Mouse (Mus musculus) limb, embryonic 11.5 days (tissue): Measurements from ENCODE around the gene 1700067K01Rik. TPM values are rescaled to one million over a fixed set of nuclear protein-coding genes. Genes with fewer than 3 reads are reported as not detected.
"Not testable (repeated sequence)": the region's sequence is repeated elsewhere in the genome, so short reads cannot be mapped to it uniquely, and the experiment has no call there.

Experiments
- ATAC-seq: fragments of 200-750 bp; cut with Nextera tagmentation; 2 replicates; pipeline ENCODE4 v1.8.0; 2017; ENCODE audit warnings: low read depth; ENCODE audit not compliant: insufficient number of reproducible peaks, low FRiP score, low TSS enrichment
- DNase-seq: peaks from one replicate; pipeline ENCODE4 v3.0.0-alpha.2; 2015; ENCODE audit warnings: low spot score
- H3K27ac ChIP-seq: fragments of 300-500 bp; sonication (generic); replicated peaks from 2 replicates; pipeline ENCODE4 v1.5.1; 2014; ENCODE audit warnings: low read depth, mild to moderate bottlenecking, low read length
- H3K27me3 ChIP-seq: fragments of 300-500 bp; sonication (generic); 2 replicates; pipeline ENCODE4 v1.6.1; 2014; ENCODE audit warnings: mild to moderate bottlenecking, low read length, mixed read lengths; ENCODE audit not compliant: control insufficient read depth, insufficient read depth
- H3K36me3 ChIP-seq: fragments of 300-500 bp; sonication (generic); 2 replicates; pipeline ENCODE4 v1.6.1; 2014; ENCODE audit warnings: mild to moderate bottlenecking, low read length, moderate library complexity, mixed read lengths; ENCODE audit not compliant: control insufficient read depth, insufficient read depth
- H3K4me1 ChIP-seq: fragments of 300-500 bp; sonication (generic); 2 replicates; pipeline ENCODE4 v1.6.1; 2014; ENCODE audit warnings: low read length, mixed read lengths; ENCODE audit not compliant: control insufficient read depth, insufficient read depth
- H3K4me2 ChIP-seq: fragments of 300-500 bp; sonication (generic); 2 replicates; pipeline ENCODE4 v1.6.1; 2014; ENCODE audit warnings: low read depth, mild to moderate bottlenecking, moderate library complexity; ENCODE audit not compliant: severe bottlenecking
- H3K4me3 ChIP-seq: fragments of 300-500 bp; sonication (generic); 2 replicates; pipeline ENCODE4 v1.5.1; 2014; ENCODE audit warnings: low read depth, low read length
- H3K9ac ChIP-seq: fragments of 300-500 bp; sonication (generic); 2 replicates; pipeline ENCODE4 v1.6.1; 2014; ENCODE audit warnings: mild to moderate bottlenecking, low read length
- H3K9me3 ChIP-seq: fragments of 300-500 bp; sonication (generic); 2 replicates; pipeline ENCODE4 v1.6.1; 2016; ENCODE audit warnings: low read length; ENCODE audit not compliant: control insufficient read depth
- WGBS: fragments of 180-500 bp; shearing (Covaris S2); extraction: QIAGEN DNeasy Blood & Tissue Kit; methylation state at CpG from one replicate; pipeline ENCODE4 v1.1.7; 2014; 5-methylcytosine and 5-hydroxymethylcytosine counted together
- polyA plus RNA-seq: library from polyadenylated mRNA; unstranded; fragments of >200 nt; fragmentation: Nextera tagmentation; extraction: Ambion mirVana; gene quantifications from 2 replicates; pipeline ENCODE4 v1.2.1, GENCODE M21; 2014

Gene 1700067K01Rik
- polyA plus RNA-seq, 1 experiment from 2014 or later = 1.2 TPM

DNA sequence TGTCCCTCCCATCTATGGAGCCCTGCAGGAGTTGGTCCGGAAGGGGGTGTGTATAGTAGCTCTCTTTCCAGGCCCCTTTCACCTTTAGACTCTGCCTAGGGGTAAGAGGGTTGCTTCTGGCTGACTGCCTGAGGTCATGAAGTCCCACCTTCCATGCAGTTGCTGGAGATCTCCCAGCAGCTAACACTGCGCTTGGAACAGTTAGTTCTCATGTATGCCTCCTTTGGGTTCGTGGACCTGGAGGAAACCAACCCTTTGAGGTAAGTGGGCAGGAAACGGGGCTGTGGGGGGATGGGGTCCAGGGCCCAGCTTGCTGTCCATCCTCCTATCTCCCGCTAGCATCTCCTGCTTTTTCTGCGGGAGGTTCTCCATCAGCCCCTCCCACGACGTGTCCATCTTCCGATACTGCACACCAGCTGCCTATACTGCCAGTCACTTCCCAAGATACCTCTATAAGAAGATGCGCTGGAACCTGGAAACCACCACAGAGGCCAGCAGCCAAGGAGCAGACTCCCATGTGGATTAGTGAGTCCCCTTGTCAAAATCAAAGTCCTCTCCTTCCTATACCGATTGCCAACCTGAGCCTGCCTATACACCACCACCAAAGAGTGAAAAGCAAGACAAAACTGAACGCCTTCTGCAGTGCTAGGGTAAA lies 1.8 kb downstream of the 1700067K01Rik start:
- 71% methylated on average over 12 of the region's 12 CpGs for WGBS

GRCm38 (mm10) chr8:84003612-84004246 lies 2.4 kb downstream of the 1700067K01Rik start:
- Histone ChIP-seq H3K4me1 (peaks cover 18% of the 10 kb centered on the region), H3K9ac (no peak overlapping the region; the same call in 1 of the 2 replicates), H3K9me3 (no peaks in the 10 kb centered on the region), H3K4me2 (peak overlapping the region; percentile 76), H3K4me3 (peak overlapping the region; percentile 40), H3K36me3 (peaks cover 5% of the 10 kb centered on the region; the same call in 1 of the 2 replicates), H3K27ac (no peak overlapping the region), H3K27me3 (0 out of 2 replicates have a peak, but pooled peaks cover 6% of the 10 kb centered on the region)
- 75% methylated on average over 6 of the region's 6 CpGs for WGBS
- ATAC-seq = no peak
- no peak for DNase-seq

More for the DNA sequence above, 1.8 kb downstream of the 1700067K01Rik start:
- Histone ChIP-seq H3K4me2 (no peak overlapping the region), H3K4me1 (peaks cover 18% of the 10 kb centered on the region), H3K9ac (no peak overlapping the region), H3K4me3 (no peak overlapping the region), H3K27ac (no peak overlapping the region), H3K27me3 (0 out of 2 replicates have a peak, but pooled peaks cover 6% of the 10 kb centered on the region), H3K9me3 (no peaks in the 10 kb centered on the region), H3K36me3 (peaks cover 5% of the 10 kb centered on the region; the same call in 1 of the 2 replicates)
- ATAC-seq (no peak), DNase-seq (no peak)

GRCm38 (mm10) chr8:84004533-84005201 lies 3.4 kb downstream of the 1700067K01Rik start:
- 0 out of 2 replicates have a peak, but pooled peaks cover 6% of the 10 kb centered on the region for H3K27me3 ChIP-seq
- peak overlapping the region; percentile 49; the same call in 1 of the 2 replicates for H3K27ac ChIP-seq
- peaks cover 1% of the 10 kb centered on the region; the same call in 1 of the 2 replicates for H3K36me3 ChIP-seq
- H3K4me2 ChIP-seq = peak overlapping the region; percentile 76
- ATAC-seq (peak; percentile 77), DNase-seq (peak; percentile 94)
- peaks cover 9% of the 10 kb centered on the region for H3K4me1 ChIP-seq
- WGBS = 1% methylated on average over 30 of the region's 30 CpGs
- H3K9me3 ChIP-seq = no peaks in the 10 kb centered on the region
- peak overlapping the region; percentile 60 for H3K9ac ChIP-seq
- peak overlapping the region; percentile 40 for H3K4me3 ChIP-seq

DNA sequence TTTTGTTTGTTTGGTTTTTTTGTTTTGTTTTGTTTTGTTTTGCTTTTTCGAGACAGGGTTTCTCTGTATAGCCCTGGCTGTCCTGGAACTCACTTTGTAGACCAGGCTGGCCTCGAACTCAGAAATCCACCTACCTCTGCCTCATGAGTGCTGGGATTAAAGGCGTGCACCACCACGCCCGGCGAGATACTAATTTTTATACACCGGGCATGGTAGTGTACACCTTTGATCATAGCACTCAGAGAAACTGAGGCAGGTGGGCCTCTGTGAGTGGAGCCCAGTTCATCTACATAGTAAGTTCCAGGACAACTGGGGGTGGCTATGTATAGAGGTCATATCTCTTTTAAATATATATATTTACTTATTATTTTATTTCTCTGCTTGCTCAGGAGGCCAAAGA lies 4.2 kb downstream of the 1700067K01Rik start:
- not testable (repeated sequence) for H3K4me3 ChIP-seq, H3K9ac ChIP-seq, H3K9me3 ChIP-seq, H3K36me3 ChIP-seq, H3K27me3 ChIP-seq, ATAC-seq, H3K27ac ChIP-seq, H3K4me2 ChIP-seq, DNase-seq
- WGBS = 94% methylated on average over 7 of the region's 7 CpGs
- peaks cover 11% of the 10 kb centered on the region for H3K4me1 ChIP-seq

GRCm38 (mm10) chr8:84008362-84008761 lies 7.1 kb downstream of the 1700067K01Rik start:
- H3K27ac ChIP-seq = no peak overlapping the region
- no peak overlapping the region for H3K4me3 ChIP-seq
- peaks cover 27% of the 10 kb centered on the region for H3K4me1 ChIP-seq
- DNase-seq (no peak), ATAC-seq (no peak)
- H3K9me3 ChIP-seq = no peaks in the 10 kb centered on the region
- H3K27me3 ChIP-seq = peaks cover 34% of the 10 kb centered on the region
- no peak overlapping the region for H3K4me2 ChIP-seq
- 36% methylated on average over 7 of the region's 7 CpGs for whole genome bisulfite sequencing
- no peak overlapping the region for H3K9ac ChIP-seq
- no peaks in the 10 kb centered on the region for H3K36me3 ChIP-seq

GRCm38 (mm10) chr8:84009876-84010275 lies 8.6 kb downstream of the 1700067K01Rik start:
- Histone ChIP-seq H3K4me1 (peaks cover 23% of the 10 kb centered on the region), H3K27ac (no peak overlapping the region), H3K9me3 (no peaks in the 10 kb centered on the region), H3K4me2 (no peak overlapping the region), H3K36me3 (no peaks in the 10 kb centered on the region), H3K27me3 (peaks cover 36% of the 10 kb centered on the region), H3K9ac (no peak overlapping the region), H3K4me3 (no peak overlapping the region)
- ATAC-seq = no peak
- DNase-seq = peak; percentile 95
- WGBS = under 1% methylated on average over 11 of the region's 11 CpGs

GRCm38 (mm10) chr8:84010625-84011611 lies 9.6 kb downstream of the 1700067K01Rik start:
- H3K9ac ChIP-seq = peak overlapping the region; percentile 56
- H3K27me3 ChIP-seq = peaks cover 36% of the 10 kb centered on the region
- ATAC-seq (no peak; the same call in 1 of the 2 replicates), DNase-seq (peak; percentile 82)
- peak overlapping the region; percentile 49 for H3K4me3 ChIP-seq
- H3K4me1 ChIP-seq = peaks cover 23% of the 10 kb centered on the region
- peak overlapping the region; percentile 93 for H3K4me2 ChIP-seq
- H3K27ac ChIP-seq = no peak overlapping the region
- H3K9me3 ChIP-seq = no peaks in the 10 kb centered on the region; the same call in 1 of the 2 replicates
- WGBS = 2% methylated on average over 79 of the region's 83 CpGs
- no peaks in the 10 kb centered on the region for H3K36me3 ChIP-seq
